Mouse (Mus musculus) CD8-positive naive resting alpha-beta T cell, adult 2 months (primary cell): Measurements from ENCODE around the gene Fam205c.
A peak's percentile ranks its signal among the peaks of the same experiment; 100 is the strongest.
"Not testable (repeated sequence)": the region's sequence is repeated elsewhere in the genome, so short reads cannot be mapped to it uniquely, and the experiment has no call there.

Experiments
- DNase-seq, 2 experiments: peaks; one replicate each; pipeline ENCODE4 v3.0.0; 2022; ENCODE audit warnings: low read depth in 2 of 2, low spot score in 2 of 2

Gene Fam205c

GRCm38 (mm10) chr4:42877657-42878056 is 3.6 kb upstream of the Fam205c start:
- DNase-seq: no peak

- DNase-seq: peak; percentile 6 to 9
Measured at GRCm38 (mm10) chr4:42876586-42877291, 2.7 kb upstream of the Fam205c start.

GRCm38 (mm10) chr4:42872746-42873435 is 1.1 kb downstream of the Fam205c start:
- DNase-seq: no peak

- DNase-seq: no peak
Measured at GRCm38 (mm10) chr4:42872151-42872550, 1.9 kb downstream of the Fam205c start.

- DNase-seq: no peak
Measured at GRCm38 (mm10) chr4:42870748-42871147, 3.3 kb downstream of the Fam205c start.

GRCm38 (mm10) chr4:42868193-42868592 is 5.8 kb downstream of the Fam205c start:
- no peak for DNase-seq

GRCm38 (mm10) chr4:42867390-42867789 is 6.6 kb downstream of the Fam205c start:
- DNase-seq: no peak

GRCm38 (mm10) chr4:42863487-42863886 is 10.5 kb downstream of the Fam205c start:
- not testable (repeated sequence) for DNase-seq

- DNase-seq: not testable (repeated sequence)
Measured at GRCm38 (mm10) chr4:42860483-42860882, 13.6 kb downstream of the Fam205c start.

GRCm38 (mm10) chr4:42856671-42857070 is 17.4 kb downstream of the Fam205c start, which contains the start of gene Gm12394:
Gm12394 (minus strand) TSS chr4:42856771.
- not testable (repeated sequence) for DNase-seq

- not testable (repeated sequence) for DNase-seq
Measured at GRCm38 (mm10) chr4:42853788-42854187, 20.2 kb downstream of the Fam205c start, which contains the start of gene Fam205a1. Fam205a1 (minus strand) TSS chr4:42853888.
